Mouse (Mus musculus) frontal cortex, postnatal 25 days (tissue): ENCODE results near the gene Sub1.

Experiments
- DNase-seq, 2 experiments: peaks; one replicate each; pipeline ENCODE4 v3.0.0; 2022; ENCODE audit warnings: low spot score in 2 of 2

Gene Sub1

DNA sequence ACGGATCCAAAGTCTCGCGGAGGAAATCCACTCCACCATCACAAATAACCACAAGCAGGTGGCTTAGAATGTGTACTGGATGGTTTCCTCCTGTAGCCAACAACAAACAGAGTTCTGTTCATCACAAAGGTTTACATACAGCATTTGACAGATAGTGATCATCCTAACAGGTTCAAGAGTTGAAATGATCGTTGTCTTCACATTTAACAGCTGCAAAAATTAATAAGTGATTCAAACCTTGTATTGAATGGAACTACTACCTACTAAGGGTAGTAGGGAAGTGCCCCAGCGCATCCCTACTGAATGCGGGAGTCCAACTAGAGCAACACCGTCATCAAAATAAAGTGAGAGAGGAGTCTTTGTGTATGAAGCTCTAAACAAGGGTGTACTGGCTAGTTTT, at the start of gene Sub1:
Gene Sub1 (minus strand): TSS at position 101 of the 400 bp plus-strand sequence.
- DNase-seq, result no peak

DNA sequence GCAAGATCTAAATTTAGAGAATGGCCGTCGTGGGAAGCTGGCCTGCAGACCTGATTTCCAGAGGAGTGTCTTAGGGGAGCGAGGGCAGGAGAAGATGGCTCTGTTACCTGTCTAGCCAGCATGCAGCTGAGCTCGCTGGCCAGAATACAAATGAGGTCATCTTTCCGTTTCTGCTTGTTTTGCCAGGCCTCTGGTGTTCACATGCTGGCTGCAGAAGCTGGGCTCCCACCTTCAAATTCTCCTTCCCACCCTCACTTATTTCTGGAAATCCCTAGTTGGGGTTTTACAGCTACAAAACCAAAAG, 43.6 kb upstream of the Sub1 start:
- no peak for DNase-seq

DNA sequence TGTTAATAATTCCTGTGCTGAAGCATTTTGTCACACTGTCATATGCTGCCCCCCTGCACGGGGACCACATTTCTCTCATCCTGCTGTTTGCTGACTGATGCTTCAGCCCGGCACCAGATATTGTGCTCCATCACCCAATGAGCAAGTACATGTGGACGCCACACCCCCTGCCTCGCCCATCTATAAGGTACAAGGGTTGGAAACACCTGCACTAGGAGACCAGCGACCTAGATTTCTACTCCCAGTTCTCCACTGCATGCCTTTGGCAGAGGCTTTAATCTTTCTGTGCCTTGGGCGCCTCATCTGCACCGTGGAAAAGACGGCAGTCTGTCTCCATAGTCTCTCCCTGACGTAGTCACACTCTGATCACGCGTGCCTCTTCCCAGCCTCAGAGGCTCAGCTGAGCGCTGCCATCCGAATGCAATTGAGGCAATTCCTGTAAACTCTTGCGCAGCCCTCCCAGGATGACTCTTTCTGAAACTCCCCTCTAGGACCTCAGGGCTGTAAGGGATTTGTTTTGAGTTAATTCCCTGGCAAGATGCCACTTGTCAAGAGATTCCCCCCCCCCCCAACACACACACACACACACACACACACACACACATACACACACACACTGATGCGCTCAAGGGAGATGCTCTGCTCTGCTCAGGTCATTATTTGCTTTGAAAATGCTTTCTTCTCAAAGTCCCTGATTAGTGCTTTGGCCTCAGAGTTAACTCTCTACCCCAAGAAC, 43.1 kb upstream of the Sub1 start:
- no peak for DNase-seq

DNA sequence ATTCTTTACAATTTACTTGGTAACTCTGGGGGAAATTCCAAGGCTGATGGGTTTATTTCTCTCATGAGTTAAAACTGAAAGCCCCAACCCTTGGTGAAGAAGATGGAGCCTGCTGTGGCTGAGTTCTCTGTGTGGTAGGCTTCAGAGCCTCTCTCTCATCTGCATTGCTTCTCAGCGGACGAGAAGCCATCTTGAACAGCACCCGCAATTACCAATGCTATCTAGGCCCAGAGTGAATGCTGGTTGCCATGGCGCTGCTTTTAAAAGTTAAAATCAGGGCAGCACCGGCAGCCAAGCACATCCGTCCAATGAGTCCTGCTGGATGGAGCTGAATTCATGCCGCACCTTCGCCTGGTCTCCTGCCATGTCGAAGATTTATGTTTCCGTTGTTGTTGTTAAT, 42.5 kb upstream of the Sub1 start:
- DNase-seq, result no peak

DNA sequence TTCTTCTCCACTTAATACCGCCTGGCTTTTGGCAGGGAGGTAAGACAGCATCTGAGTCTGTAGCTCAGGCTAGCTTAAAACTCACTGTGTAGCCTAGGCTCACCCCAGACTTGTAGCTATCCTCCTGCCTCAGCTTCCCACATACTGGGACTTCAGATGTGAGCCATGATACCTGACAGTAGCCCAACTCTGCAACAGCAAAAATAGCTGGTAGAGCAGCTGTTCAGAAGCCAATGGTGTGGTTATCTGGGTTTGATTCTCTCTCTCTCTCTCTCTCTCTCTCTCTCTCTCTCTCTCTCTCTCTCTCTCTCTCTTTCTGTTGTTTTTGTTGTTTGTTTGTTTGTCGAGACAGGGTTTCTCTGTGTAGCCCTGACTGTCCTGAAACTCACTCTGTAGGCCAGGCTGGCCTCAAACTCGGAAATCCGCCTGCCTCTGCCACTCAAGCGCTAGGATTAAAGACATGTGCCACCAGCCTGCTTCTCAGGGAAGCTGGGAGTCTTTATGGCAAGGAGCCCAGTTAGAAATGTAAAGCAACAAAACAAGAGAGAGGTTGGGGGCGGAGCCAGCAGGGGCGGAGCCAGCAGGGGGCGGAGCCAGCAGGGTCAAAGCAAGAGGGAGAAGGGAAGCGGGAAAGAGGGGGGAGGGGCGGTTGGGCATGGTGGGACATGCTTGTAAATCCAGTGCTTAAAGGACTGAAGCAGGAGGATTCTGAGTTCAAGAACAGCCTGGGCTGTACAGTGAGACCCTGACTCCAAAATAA, 41.3 kb upstream of the Sub1 start:
- no peak for DNase-seq

DNA sequence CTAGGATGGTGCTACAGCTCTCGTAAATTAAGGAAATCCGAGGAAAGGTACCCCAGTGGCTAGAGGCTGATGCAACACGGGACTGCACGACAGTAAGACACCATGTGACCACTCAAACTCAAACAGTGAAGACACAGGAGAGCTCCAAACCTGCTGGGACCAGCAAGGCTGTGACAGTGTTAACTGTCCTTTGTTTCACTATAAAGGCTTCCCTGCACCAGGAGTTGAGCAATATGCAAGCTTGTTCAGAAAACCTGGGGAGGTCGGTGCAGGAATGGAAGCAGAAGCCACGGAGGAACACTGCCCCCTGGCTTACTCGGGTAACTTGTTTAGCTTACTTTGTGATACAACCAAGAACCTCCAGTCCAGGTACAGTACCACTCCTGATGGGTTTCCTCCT, 40.4 kb upstream of the Sub1 start:
- DNase-seq, result no peak

DNA sequence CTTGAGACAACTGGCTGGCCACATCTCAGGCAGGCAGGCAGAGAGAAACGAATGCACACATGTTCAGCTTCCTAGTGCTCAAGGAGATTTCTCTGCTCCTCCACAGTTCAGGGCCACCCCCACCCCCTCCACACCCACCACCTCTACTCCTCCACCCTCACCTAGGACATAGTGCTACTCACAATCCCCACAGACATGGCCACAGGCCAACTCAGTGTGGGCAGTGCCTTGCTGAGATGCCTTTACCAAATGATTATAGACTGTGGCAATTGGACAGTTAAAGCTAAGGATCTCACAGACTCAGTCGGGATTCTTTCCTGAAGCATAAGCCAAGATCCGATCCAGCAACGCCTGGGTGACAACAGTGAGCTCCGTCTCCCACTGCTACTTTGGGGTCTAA, 39.9 kb upstream of the Sub1 start:
- no peak for DNase-seq

DNA sequence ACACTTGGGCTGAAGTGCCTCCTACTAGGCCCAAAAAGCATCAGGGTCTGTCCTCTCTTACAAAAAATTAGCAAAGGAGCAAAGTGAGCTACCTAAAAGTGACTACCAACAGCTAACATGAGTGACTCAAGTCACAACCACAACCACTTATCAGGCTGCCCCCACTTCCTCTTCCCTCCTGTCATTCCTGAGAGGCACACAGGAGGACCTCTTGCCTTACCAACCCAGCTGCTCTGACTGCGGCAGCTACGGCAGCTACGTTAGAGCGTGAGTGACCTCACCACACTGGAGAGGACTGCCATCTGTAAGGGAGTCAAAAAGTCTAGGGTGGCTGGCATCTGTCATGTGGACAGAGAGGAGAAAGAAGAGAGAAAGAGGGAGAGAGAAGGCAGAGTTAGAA, 37.5 kb upstream of the Sub1 start:
- DNase-seq, result no peak

DNA sequence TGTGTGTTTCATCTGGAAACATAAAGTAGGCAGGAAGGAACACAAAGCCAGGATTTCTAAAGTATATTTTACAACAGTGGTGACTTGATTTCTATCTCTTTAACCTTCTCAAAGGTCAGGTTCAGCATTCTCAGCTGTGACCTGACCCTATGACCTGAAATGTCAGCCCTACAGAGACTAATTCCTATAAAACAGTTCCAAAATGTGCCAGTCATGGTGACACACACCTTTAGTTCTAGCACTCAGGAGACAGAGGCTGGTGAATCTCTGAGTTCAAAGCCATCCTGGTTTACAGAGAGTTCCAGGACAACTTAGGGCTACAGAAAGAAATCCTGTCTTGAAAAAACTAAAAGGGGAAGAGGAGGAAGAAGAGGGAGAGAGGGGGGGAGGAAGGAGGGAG, 36.4 kb upstream of the Sub1 start:
- no peak for DNase-seq

DNA sequence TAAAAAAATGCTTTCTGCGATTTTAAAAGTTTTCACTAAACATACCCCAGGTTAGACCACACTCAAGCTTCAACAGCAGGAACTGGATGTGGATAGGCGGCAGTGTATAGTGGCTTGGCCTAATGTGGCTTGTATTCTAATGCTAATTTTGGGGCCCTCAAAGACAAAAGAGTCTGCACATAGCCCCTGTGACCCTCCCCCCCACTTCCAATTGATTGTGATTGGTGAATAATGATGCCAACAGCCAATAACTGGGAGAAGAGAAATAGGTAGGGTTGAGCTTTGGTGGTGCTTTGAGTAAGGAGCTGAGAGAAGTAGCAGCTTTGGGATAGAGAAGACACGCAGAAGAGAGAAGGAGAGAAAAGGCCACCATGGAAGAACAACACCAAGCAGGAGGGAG, 35.7 kb upstream of the Sub1 start:
- DNase-seq, result no peak

DNA sequence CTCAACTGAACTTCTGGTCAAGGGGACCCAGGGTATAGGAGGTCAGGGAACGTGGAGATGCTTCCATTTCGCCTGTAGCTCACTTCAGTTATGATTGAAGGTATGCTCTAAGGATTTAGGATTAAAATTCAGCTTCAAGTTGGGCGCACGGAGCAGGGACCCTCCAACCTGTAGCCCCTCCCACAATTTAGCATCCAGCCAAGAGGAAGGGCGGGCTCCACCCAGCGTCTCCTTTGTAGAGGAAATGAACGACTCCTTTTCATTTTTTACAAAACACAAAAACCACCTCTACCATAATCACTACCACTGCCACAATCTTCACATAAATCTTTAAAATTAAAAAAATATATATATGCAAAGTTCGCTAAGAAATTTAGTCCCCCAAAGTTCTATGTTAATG, 35.1 kb upstream of the Sub1 start:
- no peak for DNase-seq

DNA sequence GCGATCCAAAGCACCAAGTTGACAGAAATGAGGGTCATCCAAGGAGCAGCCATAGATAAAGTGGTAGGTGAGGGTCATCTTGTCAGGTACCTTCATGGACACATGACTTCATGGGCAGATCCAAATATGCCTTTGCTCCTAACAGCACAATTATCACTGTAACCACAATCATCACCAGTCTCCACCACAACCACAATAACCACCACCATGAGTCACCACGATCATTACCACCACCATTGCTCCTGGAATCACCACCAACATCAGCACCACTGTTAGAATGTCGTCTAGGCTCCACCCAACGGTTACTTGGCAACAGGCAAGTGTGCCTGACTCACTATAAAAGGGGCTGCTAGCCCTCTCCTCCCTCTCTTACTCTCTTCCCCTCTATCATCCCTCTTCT, 33.4 kb upstream of the Sub1 start:
- no peak for DNase-seq

DNA sequence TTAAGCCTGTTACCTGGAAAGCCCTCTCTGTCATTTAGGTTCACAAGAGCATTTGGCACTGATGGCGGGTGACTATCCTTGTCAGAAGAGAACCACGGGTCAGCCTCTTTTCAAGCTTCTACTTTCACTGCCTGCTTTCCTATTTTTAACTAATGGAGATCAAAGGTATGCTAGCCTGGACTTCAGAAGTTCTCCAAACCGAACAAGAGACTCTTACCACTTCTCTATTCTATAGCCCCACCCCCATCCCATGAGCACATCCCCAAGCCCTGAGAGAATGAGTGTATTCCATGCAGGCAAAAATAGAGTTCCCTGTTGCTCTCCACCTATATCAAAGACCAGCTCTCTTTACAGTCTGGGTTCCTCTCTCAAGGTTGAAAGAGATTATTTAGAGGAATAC, 31.0 kb upstream of the Sub1 start:
- no peak for DNase-seq

DNA sequence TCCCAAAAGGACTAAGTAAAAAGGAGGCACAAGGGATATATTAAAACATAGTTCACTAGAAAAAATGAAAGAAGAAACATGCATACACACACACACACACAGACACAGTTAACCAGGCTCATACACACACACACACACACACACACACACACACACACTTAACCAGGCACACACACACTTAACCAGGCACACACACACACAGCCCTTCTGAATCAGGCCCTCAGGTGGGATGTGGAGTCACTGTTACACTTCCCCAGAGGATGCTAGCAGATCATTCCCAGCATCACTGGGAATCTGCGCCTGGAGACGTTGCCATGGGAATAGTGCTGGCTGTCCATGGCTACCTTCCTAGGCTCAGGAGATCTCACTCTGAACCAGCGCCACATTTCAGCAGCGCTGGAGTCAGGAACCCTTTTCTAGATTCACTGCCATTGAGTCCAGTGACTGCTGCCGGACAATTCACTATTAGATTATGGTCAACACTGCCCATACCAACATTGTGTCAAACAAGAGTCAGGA, 30.2 kb upstream of the Sub1 start:
- DNase-seq, result no peak

DNA sequence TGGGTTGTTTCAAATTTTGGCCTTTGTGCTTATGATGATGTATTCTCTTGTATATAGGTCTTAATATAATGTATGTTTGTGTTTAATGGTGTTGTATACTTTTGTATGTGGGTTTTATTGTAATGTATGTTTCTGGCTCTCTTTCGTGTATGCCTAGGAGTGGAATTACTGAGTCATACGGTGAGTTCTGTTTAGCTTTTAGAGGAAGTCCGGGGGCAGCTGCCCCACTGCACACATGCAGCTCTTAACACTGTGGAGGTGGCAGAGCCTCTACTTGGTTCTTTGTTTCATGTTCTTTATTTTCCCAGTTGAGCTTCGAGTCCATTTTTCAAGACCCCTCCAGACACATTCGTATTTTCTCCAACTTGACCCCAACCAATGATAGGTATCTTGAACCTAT, 29.2 kb upstream of the Sub1 start:
- no peak for DNase-seq

DNA sequence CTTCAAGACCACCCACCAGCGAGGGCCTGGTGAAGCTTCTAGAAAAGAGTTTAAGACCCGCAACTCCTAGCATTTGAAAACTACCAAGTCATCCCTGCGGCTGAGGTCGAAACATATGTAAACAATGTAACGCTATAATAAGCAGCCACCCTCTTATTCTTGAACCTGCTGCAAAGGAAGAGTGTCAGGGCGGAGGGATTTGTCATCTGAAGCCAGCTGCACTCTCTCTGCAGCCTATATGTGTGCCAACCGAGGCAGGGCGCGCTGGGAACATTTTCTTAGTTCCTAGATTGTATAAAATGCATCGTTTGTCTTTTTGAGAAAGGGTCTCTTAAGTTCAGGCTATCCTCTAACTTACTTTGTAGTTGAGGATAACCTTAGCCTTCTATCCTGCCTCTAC, 28.6 kb upstream of the Sub1 start:
- DNase-seq, result no peak

DNA sequence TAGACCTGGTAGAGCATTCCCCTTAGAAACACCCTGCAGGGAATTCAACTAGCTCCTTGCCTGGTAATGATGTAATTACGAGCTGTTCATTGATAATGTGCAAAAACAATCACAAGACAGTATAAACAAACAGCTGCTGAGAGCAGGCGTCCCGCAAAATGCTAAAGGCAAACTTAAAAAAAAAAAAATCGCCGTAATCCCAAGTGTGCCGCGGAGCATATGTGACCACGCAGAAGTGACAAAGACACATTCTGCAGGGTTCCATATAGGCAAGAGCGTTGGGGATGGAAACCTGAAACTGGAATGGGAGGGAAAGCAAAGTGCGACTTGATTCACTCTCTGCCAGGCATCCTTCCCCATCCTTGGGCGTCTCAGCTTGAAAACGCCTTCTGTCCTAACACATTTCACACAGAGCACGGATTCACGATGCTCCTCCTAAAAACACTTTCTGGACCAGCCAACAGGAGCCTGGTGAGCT, 28.0 kb upstream of the Sub1 start:
- DNase-seq, result no peak

DNA sequence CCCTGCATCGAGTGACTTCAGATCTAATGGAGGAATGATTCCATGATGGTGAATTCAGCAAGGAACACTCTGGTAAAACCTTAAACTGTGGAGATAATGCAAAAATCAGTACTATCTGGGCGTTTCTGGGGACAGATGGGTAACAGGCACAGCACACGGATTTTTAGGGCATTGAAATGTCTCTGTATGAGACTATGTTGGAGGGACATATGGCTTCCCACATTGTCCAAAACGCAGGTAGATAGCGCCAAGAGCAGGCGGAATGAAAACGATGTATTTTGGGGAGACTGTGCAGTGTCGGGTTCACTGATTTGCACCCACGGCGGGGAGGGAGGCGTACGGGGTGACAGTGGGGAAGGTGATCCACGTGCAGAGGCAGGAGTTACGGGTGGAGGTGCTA, 22.7 kb upstream of the Sub1 start:
- no peak for DNase-seq

DNA sequence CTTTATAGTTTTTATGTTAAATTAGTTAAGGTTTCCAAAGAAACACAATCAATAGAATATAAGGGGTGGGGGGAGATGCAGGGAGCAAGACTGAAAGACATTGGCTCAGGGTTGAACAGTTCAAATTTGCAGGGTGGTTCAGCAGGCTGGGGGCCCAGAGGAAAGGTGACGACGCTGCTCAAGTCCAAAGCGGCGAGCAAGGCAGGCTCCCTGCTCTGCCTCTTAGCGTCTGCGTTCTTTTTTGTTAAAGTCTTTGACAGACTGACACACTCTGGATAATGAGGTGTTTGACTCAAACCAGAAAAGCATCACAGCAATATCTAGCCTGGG, 21.6 kb upstream of the Sub1 start:
- DNase-seq, result no peak

DNA sequence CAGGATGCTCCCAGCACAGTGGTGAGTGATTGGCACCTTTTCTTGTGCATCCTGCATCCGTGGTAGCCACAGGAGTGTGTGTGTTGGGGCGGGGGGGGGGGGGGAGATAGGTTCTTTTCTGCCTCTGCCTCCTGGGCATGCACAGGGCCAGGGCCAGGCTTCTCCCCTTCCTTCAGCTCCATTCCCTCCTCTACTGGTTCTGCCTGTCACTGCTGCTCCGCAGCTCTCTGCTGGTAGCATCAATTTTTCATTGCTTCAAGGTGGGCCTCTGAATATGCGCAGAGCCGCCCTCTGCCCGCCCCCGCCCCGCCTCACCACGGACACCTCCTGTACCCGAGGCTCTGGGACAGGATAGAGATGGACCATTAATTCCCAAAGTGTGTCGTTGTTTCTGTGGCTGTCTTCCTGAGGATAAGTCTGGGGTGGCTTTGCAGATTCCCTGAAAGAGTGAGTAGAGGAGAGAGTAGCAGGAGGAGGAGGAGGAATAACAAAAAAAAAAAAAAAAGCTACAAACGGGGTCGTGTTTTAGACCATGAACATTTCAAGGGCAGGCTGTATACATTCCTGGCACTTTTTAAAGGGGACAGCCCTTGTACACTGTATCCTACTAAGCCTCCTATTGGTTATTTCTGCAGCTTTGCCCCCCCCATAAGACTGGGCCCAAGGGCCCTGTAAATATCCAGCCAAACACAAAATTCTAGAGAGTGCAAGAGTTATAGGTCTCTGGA, 21.1 kb upstream of the Sub1 start:
- DNase-seq, result no peak

DNA sequence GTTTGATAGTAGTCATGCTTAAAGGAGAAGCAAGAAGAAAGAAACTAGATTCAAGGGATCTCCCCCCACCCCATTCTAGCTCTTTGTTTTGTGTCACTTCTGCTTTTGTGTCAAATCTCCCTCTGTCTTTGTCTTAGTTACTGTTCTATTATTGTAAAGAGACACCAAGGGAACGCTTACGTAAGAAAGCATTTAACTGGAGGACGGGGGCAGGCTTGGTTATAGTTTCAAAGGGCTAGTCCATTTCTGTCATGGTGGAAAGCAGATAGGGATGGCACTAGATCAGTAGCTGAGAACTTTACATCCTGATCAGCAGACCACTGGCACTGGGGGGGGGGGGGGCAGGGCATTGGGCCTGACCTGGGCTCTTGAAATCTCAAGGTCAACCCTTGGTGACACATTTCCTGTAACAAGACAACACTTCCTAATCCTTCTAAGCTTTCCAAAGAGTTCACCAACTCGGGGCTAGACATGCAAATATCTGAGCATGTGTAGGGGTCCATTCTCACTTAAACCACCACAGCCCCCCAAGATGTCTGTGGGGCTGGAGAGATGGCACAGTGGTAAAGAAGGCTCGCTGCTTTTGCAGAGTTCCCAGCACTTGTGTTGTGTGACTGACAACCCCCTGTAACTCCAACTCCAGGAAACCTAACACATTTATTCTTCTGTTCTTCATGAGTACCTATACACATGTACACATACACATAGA, 17.6 kb upstream of the Sub1 start:
- DNase-seq, result no peak

DNA sequence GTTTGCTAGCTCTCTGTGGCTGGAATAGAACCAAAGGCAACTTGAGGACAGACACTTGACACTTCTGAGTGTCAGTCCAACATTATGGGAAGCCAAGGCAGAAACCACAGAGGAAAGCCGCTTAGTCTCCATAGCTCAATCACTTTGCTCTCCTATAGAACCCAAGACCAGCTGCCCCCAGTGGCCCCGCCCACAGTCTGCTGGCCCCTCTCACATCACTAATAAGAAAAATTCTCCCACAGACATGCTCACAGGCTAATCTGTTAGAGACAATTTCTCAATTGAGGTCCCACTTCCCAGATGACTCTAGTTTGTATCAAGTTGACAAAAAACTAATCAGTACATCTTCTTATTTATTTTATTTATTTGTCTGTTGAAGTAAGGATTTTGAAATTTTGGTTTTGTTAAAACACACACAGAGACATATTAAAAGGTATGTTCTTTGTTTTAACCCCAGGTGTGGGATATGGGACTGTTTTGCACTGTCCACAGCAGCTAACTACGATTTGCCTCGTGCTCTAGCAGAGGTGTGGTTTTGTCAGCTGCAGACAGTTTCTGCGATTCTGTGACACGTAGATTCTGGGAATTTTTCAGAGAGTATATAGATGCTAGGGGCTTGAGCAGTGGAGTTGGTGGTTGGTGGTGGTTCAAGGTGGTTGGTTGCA, 16.9 kb upstream of the Sub1 start:
- no peak for DNase-seq
